Mouse (Mus musculus) bone marrow, adult 2 months (tissue): ENCODE results near the gene Mpped1.

Experiments used
- CTCF ChIP-seq: fragments of 200-500 bp; IDR thresholded peaks from 2 replicates; pipeline ENCODE4 v1.5.1; 2011; ENCODE audit warnings: low read length, control low read depth; ENCODE audit not compliant: control insufficient read depth, insufficient read depth
- POLR2A ChIP-seq: fragments of 200-500 bp; IDR thresholded peaks from 2 replicates; pipeline ENCODE4 v1.6.1; 2011; ENCODE audit warnings: low read depth, mild to moderate bottlenecking, control low read depth, low read length, borderline replicate concordance; ENCODE audit not compliant: control insufficient read depth

DNA sequence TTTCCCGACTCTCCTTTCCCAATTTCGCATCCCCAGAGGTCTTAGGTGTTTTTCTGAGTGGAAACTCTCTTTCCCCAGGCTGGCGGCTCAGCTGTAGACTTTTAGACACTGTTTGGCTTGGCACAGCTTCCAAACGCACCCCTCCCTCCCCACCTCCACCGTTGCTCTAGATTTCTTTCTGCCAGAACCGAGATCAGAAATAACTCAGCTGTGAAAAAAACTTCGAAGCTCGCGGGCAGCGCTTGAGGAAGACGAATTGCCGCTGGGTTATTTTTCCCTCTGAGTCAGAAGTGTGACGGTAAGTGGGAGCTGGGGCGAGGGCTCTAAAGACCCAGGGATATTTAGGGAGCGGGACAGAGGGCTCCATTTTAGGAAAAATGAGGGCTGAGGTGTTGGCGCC lies 33.0 kb upstream of the Mpped1 start:
- TF ChIP-seq POLR2A: no peak
- no peak for TF ChIP-seq CTCF
